Mouse (Mus musculus) embryo, embryonic 11.5 days (tissue): ENCODE measurements around the gene Ralgps1.

Source experiments
- DNase-seq: peaks from one replicate; pipeline ENCODE4 v3.0.0-alpha.2; 2012; ENCODE audit warnings: low read depth, low spot score

Gene Ralgps1

DNA sequence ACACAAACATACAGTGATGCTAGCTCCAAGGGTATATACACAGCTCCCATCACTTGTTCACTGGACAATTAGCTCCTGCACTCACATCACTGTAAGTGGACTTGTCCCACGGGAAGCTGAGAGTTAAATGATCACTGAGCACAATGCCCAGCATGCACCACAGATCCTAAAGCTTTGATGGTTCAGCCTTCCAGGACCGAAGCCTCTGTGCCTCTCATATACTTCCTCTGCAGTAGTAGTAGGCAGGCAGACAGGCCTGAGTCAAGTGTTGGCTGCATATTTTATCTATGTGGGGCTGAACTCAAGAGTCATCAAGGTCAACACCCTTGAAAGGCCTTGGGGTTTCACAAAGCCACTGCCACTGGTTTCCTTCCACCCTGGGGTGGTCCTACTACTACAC is 49.6 kb downstream of the Ralgps1 start:
- no peak for DNase-seq

DNA sequence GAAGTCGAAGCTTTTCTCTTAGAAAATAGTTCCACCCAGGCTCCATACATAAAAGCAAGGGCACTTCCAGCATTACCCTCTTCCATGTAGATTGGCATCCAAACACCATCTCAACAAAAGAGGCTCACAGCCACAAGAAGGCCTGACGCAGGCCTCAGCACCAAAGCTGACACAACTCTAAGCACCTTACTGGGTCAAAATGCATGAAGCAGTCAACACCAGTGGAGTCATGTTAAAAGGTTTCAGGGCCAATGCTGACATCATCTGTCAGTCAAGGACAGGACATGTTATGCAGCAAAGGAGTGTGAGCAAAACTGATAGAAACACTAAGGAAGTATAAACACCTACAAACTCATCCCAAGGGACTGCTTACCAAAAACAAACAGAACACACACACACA is 50.3 kb downstream of the Ralgps1 start:
- no peak for DNase-seq

DNA sequence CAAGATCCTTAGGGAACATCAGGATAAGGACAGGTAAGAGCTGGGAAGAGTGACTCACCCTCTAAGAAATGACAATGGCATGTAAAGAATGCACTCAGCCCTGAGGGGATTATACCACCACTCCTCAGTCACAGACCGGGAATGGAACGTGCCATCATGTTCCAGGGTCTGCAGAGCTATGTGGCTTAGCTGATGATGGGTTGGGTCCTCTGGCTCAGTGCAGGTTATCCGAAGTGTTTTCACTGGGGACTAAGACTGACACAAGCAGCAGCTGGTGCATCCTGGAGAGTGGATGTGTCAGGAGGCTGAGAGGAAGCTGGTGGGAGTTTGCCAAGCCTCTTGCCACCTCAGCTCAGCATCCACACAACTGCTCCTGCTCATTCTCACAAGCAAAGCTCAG is 50.7 kb downstream of the Ralgps1 start:
- DNase-seq = no peak

DNA sequence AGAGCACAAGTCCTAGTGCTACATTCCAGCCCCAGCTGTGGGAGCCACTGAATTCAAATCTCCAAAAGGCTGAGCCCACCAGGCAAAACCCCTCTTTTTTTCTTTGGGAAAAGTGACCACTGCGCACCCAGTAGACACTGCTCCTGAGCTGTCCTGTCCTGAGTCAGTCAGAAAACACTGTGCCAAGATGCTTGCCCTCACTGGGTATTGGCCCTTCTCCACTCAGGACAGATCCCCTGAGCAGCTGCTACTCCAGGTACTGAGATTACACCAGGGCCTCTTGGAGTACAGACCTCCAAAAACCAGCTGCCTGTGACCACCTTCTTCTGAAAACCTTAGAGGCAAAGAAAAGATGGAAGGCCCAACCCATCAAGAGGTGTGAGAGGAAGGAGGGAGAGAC is 51.4 kb downstream of the Ralgps1 start:
- DNase-seq = no peak

DNA sequence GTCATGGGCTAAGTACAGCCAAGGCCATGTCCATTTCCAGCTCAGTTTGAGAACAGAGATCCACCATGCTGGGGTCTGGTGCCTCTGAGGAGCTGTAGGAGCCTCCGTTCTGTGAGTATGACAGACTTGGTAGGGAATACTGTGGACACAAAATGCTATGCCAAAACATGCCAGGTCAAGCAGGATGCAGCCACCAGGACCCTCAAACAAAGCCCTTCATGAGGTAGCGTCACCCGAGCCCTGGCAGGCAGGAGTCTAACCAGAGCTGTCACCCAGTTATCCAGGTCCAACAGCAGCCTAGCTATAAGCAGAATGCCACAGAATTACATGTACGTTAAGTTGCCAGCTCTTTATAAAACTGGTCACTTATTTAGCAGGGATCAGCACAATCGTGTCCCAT is 51.8 kb downstream of the Ralgps1 start:
- DNase-seq = no peak

DNA sequence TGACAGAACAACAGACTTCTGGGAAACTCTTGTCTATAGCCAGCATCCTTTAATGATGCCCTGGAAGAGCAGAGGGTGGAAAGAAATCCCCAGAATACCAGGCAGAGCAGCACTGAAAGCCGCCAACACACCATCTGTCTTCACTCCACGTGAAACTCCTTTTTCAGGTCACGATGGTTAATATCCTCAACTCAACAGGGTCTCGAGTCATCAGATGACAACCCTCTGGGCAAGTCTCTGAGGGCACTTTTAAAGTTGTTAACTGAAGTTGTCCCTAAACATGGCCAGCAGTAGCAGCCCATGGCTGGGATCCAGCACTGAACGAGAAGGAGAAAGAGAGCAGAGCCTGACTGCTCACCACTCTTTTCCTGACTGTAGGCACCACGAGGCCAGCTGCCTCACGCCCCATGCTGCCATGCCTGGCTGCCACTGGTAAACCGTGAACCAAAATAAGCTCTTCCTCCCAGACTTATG is 52.8 kb downstream of the Ralgps1 start:
- DNase-seq = no peak

DNA sequence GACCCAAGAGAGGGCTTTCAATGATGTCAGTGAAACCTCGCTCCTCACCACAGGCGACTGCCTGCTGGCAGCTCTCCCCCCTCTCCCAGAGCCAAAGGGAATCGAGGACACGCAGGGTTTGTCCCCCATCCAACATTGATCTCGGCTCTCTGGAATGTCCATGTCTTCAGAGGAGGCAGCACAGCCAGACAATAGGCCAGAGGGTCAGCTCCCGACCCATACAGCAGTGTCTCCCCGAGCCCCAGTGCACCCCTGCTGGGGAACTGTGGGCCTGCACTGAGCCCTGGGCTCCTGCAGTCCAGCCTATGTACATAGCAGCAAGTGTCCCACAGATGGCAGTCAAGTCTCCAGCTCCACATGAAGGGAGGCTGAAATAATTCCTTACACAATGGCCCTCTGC is 54.8 kb downstream of the Ralgps1 start:
- peak; percentile 48 for DNase-seq

DNA sequence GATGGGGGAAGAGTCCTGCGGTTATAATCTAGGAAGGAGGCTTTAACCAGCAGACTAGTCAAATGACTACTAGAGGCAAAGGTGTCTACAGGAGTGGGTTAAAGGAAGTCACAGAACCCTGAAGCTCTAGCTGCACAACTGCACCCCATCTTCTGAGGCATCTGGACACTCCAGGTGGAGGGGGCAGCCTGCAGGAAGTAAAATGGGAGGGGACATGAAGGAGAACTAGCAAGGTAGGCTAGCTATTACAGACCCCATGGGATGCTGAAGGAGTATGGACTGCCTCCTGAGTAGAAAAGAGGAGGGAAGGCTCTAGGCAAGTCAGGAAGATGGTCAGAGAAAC is 55.3 kb downstream of the Ralgps1 start:
- no peak for DNase-seq

DNA sequence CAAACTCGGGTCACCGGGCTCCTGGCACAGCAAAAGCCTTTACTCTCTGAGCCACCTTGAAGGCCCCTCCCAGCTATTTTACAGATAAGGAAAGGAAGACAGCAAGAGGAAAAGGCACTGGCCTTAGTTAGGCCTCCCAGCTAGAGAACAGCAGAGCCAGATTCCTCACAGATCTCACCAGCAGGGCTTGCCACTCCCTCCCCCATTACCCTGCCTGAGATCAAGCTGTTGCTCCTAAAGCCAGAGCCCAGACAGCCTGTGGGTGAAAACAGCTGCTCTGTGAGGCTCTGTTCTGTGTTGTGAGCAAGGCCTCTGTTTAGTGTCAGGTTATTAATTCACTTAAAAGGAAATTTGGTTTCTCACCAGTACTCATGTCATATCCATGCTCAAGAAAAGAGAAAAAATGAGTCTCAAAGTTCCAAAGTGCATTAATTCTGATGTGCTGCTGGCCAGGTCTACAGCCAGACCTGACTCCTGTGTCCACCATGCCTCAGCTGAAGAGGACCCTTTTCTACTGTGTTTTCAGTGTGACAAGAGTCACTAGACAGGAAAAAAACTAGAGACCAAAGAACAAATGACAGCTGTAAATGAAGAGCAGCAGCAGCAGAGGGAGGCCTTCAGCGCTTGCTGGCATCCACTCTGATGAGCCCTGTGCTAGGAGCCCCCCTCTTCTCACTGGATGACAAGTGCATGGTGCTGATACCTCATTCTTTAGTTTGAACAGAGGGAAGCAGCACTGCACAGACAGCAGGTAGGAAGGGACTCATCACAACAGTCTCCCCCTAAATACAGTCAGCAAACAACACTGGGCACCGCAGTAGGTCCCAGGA is 55.8 kb downstream of the Ralgps1 start:
- no peak for DNase-seq

DNA sequence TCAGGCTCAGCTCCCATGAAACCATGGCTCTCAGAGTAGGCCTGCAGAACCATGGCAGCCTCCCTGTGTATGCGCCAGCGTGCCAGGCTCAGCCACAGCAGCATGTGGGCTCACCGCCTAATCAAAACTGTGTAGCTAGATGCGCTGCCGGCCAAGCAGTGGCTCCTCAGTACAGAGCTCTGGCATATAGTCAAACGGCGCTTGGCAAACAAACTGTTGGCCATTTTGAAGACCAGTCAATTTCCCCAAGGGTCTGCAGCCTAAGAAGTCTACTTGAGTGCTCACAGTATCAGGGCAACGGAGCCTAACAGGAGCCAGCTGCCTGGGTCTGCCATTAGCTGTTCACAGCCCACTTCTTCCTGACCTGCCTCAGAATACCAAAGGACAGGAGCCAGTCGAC is 61.9 kb downstream of the Ralgps1 start:
- no peak for DNase-seq

DNA sequence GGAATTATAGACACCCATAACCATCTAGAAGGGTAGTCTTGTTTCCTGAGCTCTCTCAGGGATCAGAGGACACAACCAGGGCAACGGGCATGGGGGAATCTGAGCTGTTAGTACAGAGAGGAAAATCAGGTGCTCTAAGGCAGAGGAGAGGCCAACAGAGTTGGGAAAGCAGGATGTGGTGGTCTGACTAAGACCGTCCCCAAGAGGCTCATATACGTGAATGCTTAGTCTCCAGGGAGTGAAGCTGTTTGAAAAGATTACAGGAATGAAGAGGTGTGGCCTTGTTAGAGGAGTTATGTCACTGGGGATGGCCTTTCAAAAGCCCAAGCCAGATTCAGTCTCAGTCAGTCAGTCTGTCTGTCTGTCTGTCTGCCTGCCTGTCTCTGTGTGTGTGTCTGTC is 64.7 kb downstream of the Ralgps1 start:
- no peak for DNase-seq

DNA sequence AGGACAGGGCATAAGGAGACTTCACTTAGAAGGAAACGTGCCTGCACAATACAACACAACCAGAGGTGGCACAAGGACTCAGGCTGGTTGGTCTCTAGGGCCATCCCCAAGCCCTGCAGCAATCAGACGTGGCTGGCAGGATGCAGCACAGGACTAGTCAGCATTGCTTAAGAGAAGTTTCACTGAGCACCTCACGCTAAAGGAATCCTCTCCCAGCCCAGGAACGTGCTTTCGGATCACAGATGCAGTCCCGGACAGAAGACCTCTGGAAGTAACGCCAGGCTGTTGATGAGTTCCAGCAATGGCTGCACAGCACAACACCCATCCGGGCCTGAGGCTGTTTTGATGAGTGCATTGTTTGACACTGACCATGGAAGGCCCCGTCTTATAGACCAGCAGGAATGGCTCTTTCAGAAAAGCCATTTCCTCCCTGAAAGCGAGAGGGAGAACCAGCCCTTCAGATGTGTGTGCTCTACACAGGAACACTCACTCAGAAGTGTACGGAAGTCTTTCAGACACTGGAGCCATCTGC is 67.8 kb downstream of the Ralgps1 start:
- DNase-seq = no peak

DNA sequence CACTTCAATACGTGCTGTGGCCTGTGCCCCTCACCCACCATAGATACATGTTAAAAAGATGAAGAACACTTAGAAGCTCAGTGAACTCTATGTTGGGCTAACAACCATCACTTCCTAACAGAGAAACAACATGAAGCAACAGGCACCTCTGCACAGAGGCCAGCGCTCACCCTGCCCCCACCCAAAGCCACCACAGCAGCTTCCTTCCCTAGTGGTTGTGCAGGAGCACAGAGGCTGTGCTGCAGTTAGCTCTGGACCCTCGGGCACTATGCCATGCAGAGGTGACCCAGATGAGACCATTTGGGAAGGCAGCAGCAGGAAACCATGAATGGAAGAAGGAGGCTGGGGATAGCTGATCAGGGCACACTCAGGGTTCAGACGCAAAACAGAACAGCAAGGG is 68.5 kb downstream of the Ralgps1 start:
- no peak for DNase-seq

DNA sequence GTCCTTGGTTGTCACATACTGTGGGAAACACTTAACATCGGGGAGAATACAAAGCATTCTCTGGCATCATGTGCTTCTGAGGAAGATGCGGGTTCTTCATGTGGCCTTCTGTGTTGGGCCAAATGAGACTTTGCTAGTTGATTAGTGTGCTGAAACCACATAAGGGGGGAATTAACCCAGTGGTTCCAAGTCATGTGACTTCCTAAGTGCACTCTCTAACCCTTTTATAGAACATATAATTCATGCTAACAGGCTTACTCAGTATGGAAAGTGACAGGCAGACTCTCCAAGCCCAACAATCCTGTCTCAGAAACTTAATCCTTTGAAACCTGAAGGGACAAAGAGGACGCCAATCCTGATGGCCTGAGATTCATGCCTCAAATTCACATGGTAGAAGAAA is 68.9 kb downstream of the Ralgps1 start:
- DNase-seq = no peak

DNA sequence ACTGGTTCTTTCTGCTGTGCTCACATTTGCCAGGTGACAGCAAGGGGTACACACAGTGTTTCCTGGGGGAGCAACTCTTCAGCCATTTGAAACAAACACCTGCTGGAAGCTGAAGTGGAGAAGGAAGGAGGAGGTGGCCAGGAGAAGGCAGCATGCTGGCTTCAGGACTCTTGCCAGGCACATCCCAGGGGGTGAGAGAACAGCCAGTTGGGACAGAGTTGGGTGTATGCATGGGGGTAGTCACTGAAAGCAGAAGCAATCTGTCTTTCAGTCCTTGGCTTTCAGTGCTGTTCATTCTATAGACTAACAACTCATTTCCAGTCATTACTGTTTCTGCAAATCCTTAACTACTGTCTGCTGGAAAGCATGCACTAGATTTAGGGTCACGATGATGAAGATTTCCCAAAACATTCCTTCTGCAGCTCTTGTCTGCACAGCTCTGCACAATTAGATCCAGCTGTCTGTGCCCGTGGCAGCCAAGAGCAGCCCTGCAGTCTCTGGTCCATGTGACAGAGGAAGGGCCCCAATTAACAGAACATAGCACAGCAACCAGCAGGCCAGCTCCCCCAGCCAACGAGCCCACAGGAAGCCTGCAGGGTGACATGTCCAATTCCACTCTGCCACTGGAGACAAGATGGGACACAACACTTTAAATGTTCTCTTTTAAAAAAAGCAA is 70.8 kb downstream of the Ralgps1 start:
- no peak for DNase-seq

DNA sequence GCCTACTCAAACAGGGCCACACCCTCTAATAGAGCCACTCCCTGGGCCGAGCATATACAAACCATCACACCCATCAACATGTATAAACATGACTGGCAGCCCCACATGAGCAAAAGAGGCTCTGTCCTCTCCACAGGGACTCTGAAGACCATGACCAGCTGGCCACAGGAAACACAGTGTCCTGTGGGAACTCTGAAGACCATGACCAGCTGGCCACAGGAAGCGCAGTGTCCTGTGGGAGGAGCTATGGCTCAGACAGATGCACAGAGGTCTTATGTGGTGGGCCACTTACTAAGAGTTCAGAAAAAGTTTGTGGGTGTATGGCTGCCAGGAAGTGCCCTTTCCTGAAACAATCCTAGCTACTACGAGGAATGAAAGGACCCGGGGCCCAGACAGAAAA is 72.4 kb downstream of the Ralgps1 start:
- no peak for DNase-seq

DNA sequence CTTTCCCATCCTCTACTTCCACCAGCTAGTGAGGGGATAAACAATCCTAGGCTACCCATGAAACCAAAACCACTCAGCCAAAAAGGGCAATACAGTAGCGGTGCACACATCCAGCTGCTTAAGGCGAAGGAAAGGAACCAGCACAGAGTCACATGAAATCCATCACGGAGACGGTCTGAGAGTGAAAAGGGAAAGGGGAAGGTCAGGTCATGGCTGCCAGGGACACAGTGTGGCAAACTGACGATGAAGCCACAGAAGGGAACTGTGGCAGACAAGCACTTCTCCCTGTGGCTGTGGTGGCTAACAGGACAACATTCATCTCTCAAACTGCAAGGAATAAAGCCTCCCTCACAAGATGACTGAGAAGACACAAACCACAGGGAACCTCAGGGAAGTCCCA is 76.2 kb downstream of the Ralgps1 start:
- no peak for DNase-seq

DNA sequence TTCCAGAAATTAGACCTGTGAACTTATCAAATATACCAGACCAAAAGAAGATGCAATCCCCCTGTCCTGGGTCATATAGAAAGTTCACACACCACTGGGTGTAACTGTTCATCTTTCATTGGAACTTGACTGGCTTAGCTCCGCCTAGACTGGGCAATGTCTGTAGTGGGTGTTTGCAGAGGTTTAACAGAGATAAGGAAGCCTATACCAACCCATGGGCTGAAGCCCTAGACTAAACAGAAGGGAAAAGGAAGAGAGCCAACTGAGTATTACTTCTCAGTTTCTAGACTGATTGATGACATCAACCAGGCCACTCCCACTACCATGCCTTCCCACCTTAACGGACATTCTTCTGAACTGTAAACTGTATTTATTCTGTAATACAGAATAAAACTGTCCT is 79.2 kb downstream of the Ralgps1 start:
- no peak for DNase-seq

DNA sequence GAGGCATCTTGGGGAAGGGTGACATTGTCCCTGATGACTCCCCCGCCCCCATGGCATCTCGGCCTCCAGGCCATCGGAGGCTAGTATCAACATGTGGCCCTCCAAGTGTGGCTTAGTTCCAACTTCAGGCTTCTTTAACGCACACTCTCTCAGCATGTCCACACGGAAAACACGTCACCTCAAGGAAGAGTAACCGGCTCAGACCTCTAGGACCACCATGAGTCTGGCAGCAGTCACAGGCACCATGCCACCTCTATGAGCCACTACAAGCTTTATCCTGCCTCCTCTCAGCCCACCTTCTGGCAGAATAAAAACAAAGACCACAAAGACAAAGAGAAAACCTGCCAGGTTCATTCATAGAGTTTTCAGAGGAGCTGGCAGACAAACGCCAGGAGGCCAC is 80.8 kb downstream of the Ralgps1 start:
- no peak for DNase-seq

DNA sequence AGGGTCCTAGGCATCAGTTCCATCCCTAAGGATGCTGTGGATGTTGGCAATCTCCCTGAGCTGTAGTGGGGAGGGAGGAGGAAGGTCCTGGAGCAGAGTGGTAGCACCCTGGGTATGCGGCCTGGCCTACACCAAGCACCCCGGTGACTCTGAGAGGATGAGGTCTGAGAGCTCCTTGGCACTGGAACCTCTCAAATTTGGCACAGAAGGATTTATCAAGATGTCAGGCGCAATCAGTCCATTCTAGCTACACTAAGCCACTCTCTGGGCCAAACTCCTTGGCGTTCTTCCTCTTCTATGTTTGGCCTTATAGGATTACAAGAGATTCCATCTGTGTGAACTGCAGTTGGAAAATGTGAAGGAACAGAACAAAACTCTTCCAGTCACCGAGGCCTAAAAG is 82.4 kb downstream of the Ralgps1 start:
- DNase-seq = no peak

DNA sequence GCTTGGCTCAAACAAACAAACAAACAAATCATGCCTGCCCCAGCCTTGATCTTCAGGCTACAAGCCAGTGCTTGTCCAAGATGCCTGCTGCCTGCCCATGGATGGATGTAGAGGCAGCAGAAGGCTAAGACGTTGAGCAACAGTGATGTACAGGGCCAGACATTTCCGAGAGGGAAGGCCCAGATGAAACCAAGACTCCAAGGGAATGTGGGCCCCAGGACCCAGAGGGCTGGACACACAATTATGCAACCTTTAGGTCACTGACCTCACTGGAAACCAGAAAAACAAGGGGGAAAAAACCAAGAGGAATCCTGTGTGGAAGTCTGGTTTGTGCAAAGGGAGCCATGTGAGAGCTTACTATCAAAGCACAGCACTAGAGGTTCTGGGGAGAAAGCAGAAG is 87.6 kb downstream of the Ralgps1 start:
- DNase-seq = no peak

DNA sequence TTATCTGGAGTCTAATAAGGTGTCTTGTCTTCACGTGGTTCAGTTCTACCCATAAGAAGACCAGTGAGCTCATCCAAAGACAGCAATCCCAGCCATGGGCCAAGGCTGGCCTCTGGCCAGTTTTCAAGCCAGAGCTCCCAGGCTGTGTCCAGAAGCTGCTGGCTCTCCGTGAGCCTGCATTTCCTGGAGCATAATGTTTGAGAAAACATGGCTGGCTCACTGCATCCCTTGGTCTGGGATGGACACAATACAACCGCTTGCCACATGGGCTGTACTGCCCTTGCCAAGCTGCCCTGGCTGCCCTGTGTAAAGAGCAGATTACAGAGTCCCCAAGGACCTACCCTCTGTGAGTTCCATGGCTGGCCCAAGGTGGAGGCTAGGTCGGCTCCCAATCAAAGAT is 88.4 kb downstream of the Ralgps1 start:
- no peak for DNase-seq

DNA sequence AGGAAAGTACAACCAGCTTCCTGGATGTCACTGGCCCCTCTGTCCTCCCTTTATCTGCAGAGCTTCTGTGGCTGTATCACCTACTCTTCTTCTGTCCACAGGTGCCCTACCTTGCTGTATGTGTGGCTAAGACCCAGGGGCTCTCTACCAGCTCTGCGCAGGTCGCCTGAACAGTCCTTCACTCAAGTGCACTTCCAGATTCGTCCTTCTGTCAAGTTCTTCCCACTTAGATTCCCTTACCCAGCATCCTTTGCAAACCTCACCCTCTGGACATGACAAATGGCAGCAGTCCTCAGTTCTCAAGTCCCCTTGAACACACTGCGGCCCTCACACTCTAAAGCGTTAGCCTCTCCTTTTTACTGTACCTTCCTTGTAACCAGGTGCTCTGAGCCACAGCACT is 89.5 kb downstream of the Ralgps1 start:
- no peak for DNase-seq
